11 mouse cellular contexts compared by ENCODE assay signal in the genomic region with DNA sequence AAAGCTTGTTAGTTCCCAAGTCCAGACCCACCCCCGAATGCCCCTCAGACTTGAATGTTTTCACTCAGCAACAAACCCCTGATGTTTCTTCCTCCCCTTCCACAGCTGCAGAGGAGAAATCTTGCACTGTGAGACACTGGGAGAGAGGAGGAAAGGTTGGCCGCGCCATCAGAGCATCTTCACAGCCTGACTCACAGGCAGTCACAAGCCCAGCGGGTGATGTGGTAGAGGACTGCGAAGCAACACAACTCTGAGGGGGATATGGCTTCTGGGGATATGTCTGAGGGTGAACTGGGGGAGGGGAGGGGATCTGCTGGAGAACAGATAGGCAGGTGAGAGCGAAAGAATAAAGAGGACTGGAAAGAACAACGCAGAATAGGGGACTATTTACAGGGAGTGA. TPM values are rescaled to one million over a fixed set of nuclear protein-coding genes. Genes with fewer than 3 reads are reported as not detected.
A peak's percentile ranks its signal among the peaks of the same experiment; 100 is the strongest.
DNase-seq lines count a peak whose midpoint lies in the region; ATAC-seq lines count a peak whose summit lies in the region.
"Had no signal": no experiment of that assay in that cellular context is flagged by ENCODE, and none has a peak within 500 bp of the region (broad histone marks: within the 10 kb centered on the region; RNA-seq: fewer than 3 reads in every experiment).

No protein-coding gene starts in this region.

- 18% methylated on average over 7 of the region's 7 CpGs for WGBS in intestine, embryonic 14.5 days
- whole genome bisulfite sequencing in intestine, embryonic 16.5 days: 22% methylated on average over 7 of the region's 7 CpGs
- 20% methylated on average over 7 of the region's 7 CpGs for WGBS in embryonic facial prominence, embryonic 12.5 days
- 20% methylated on average over 7 of the region's 7 CpGs for WGBS in hindbrain, embryonic 13.5 days
- WGBS in midbrain, embryonic 13.5 days: 21% methylated on average over 7 of the region's 7 CpGs

- H3K4me3 ChIP-seq in intestine, embryonic 14.5 days (ENCODE audit: low read depth, low read length): no peak overlapping the region
- no peak overlapping the region for H3K4me3 ChIP-seq in intestine, embryonic 16.5 days (ENCODE audit: low read length)
- 0 out of 2 replicates have a peak overlapping the region, but pooled peaks have one; percentile 61 for H3K4me3 ChIP-seq in embryonic facial prominence, embryonic 12.5 days
- peak overlapping the region; percentile 82 for H3K4me3 ChIP-seq in hindbrain, embryonic 13.5 days
- H3K4me3 ChIP-seq in midbrain, embryonic 13.5 days (replicated peaks): peak overlapping the region; percentile 88

- no peaks in the 10 kb centered on the region for H3K36me3 ChIP-seq in intestine, embryonic 14.5 days (ENCODE audit: control insufficient read depth, insufficient read depth, low read length)
- H3K36me3 ChIP-seq in intestine, embryonic 16.5 days (ENCODE audit: control insufficient read depth, insufficient read depth, low read length): no peaks in the 10 kb centered on the region
- H3K36me3 ChIP-seq in embryonic facial prominence, embryonic 12.5 days: no peaks in the 10 kb centered on the region
- no peaks in the 10 kb centered on the region for H3K36me3 ChIP-seq in hindbrain, embryonic 13.5 days
- H3K36me3 ChIP-seq in midbrain, embryonic 13.5 days: no peaks in the 10 kb centered on the region

- H3K9ac ChIP-seq in intestine, embryonic 14.5 days (ENCODE audit: low read length): no peak overlapping the region
- H3K9ac ChIP-seq in intestine, embryonic 16.5 days (ENCODE audit: low read depth, low read length): no peak overlapping the region
- no peak overlapping the region for H3K9ac ChIP-seq in embryonic facial prominence, embryonic 12.5 days
- peak overlapping the region; percentile 91 for H3K9ac ChIP-seq in hindbrain, embryonic 13.5 days
- H3K9ac ChIP-seq in midbrain, embryonic 13.5 days (replicated peaks): peak overlapping the region; percentile 90
- H3K9ac ChIP-seq: liver, embryonic 14.5 days had no signal

- H3K4me1 ChIP-seq in intestine, embryonic 14.5 days (replicated peaks; ENCODE audit: control insufficient read depth, insufficient read depth, low read length): peaks cover 4% of the 10 kb centered on the region
- peaks cover 11% of the 10 kb centered on the region for H3K4me1 ChIP-seq in intestine, embryonic 16.5 days (ENCODE audit: control insufficient read depth, insufficient read depth, low read length)
- peaks cover 15% of the 10 kb centered on the region for H3K4me1 ChIP-seq in embryonic facial prominence, embryonic 12.5 days
- H3K4me1 ChIP-seq in hindbrain, embryonic 13.5 days (replicated peaks): peaks cover 34% of the 10 kb centered on the region
- H3K4me1 ChIP-seq in midbrain, embryonic 13.5 days (replicated peaks): peaks cover 25% of the 10 kb centered on the region

- intact Hi-C loops in heart, postnatal 36 days (cut with DNase I): loop anchor here (5.0 kb wide), 1 partner anchor 41 kb away; no protein-coding TSS in a partner anchor

- peak overlapping the region; percentile 98; the same call in 1 of the 2 replicates for H3K4me2 ChIP-seq in intestine, embryonic 14.5 days (ENCODE audit: low read length)
- no peak overlapping the region for H3K4me2 ChIP-seq in intestine, embryonic 16.5 days (ENCODE audit: low read depth, low read length)
- H3K4me2 ChIP-seq in embryonic facial prominence, embryonic 12.5 days (replicated peaks): peak overlapping the region; percentile 98
- peak overlapping the region; percentile 89 for H3K4me2 ChIP-seq in hindbrain, embryonic 13.5 days
- peak overlapping the region; percentile 92 for H3K4me2 ChIP-seq in midbrain, embryonic 13.5 days (replicated peaks)

- ATAC-seq in intestine, embryonic 14.5 days (replicated peaks; ENCODE audit: low FRiP score, low TSS enrichment, low read depth): no peak
- no peak for ATAC-seq in intestine, embryonic 16.5 days
- no peak for ATAC-seq in embryonic facial prominence, embryonic 12.5 days (ENCODE audit: insufficient number of reproducible peaks, insufficient read depth, low FRiP score, low TSS enrichment)
- no peak for ATAC-seq in hindbrain, embryonic 13.5 days (ENCODE audit: low FRiP score)
- no peak for ATAC-seq in midbrain, embryonic 13.5 days

- no peak for DNase-seq in intestine, embryonic 14.5 days (ENCODE audit: low spot score)
- DNase-seq in embryo, embryonic 9.5 days (ENCODE audit: extremely low spot score): no peak
- no peak for DNase-seq in heart, postnatal 36 days
- DNase-seq in urinary bladder, postnatal 10 days (ENCODE audit: low spot score): no peak

- no peaks in the 10 kb centered on the region for H3K9me3 ChIP-seq in intestine, embryonic 14.5 days (ENCODE audit: control insufficient read depth, low read length)
- H3K9me3 ChIP-seq in intestine, embryonic 16.5 days (ENCODE audit: control insufficient read depth, low read length): no peaks in the 10 kb centered on the region
- H3K9me3 ChIP-seq in embryonic facial prominence, embryonic 12.5 days: no peaks in the 10 kb centered on the region
- no peaks in the 10 kb centered on the region for H3K9me3 ChIP-seq in hindbrain, embryonic 13.5 days
- no peaks in the 10 kb centered on the region for H3K9me3 ChIP-seq in midbrain, embryonic 13.5 days

- no peak overlapping the region for H3K27ac ChIP-seq in intestine, embryonic 14.5 days (ENCODE audit: low read depth)
- no peak overlapping the region for H3K27ac ChIP-seq in intestine, embryonic 16.5 days (ENCODE audit: low read length)
- H3K27ac ChIP-seq in embryonic facial prominence, embryonic 12.5 days: no peak overlapping the region
- peak overlapping the region; percentile 31 for H3K27ac ChIP-seq in hindbrain, embryonic 13.5 days
- H3K27ac ChIP-seq in midbrain, embryonic 13.5 days: peak overlapping the region; percentile 44
- H3K27ac ChIP-seq: liver, embryonic 14.5 days had no signal

- no peaks in the 10 kb centered on the region; the same call in 1 of the 2 replicates for H3K27me3 ChIP-seq in intestine, embryonic 14.5 days (replicated peaks; ENCODE audit: control insufficient read depth, insufficient read depth, low read length)
- 0 out of 2 replicates have a peak, but pooled peaks cover 3% of the 10 kb centered on the region for H3K27me3 ChIP-seq in intestine, embryonic 16.5 days (replicated peaks; ENCODE audit: control insufficient read depth, insufficient read depth, low read length)
- H3K27me3 ChIP-seq in embryonic facial prominence, embryonic 12.5 days: peaks cover 20% of the 10 kb centered on the region
- H3K27me3 ChIP-seq in hindbrain, embryonic 13.5 days: no peaks in the 10 kb centered on the region
- 0 out of 2 replicates have a peak, but pooled peaks cover 4% of the 10 kb centered on the region for H3K27me3 ChIP-seq in midbrain, embryonic 13.5 days

RNA-seq across cellular contexts. Expression of a gene that starts 1.3 kb away (rescaled TPM):
- 1.8 and 2.5 TPM in 2 replicates for polyA plus RNA-seq in intestine, embryonic 14.5 days (2014; fragmentation: Nextera tagmentation; extraction: Ambion mirVana)
- 2.0 TPM in 2 replicates for polyA plus RNA-seq in intestine, embryonic 16.5 days (2015; fragmentation: Nextera tagmentation; extraction: Ambion mirVana)
- 3.9 and 4.4 TPM in 2 replicates for polyA plus RNA-seq in embryonic facial prominence, embryonic 12.5 days (2016; fragmentation: Nextera tagmentation; extraction: Ambion mirVana)
- polyA plus RNA-seq in hindbrain, embryonic 13.5 days (2015; fragmentation: Nextera tagmentation; extraction: Ambion mirVana): 33.5 and 35.1 TPM in 2 replicates
- 28.9 and 32.3 TPM in 2 replicates for polyA plus RNA-seq in midbrain, embryonic 13.5 days (2015; fragmentation: Nextera tagmentation; extraction: Ambion mirVana)
- under 1 TPM; 0.17 to 0.38 TPM for total RNA-seq in heart, postnatal 36 days (2021)

RNA-seq across cellular contexts. Expression of a gene that starts 5.9 kb away (rescaled TPM):
- 24.9 and 25.3 TPM in 2 replicates for polyA plus RNA-seq in intestine, embryonic 14.5 days (2014; fragmentation: Nextera tagmentation; extraction: Ambion mirVana)
- polyA plus RNA-seq in intestine, embryonic 16.5 days (2015; fragmentation: Nextera tagmentation; extraction: Ambion mirVana): 17.3 and 18.0 TPM in 2 replicates
- polyA plus RNA-seq in embryonic facial prominence, embryonic 12.5 days (2016; fragmentation: Nextera tagmentation; extraction: Ambion mirVana): 51.3 and 52.6 TPM in 2 replicates
- 23.5 and 24.5 TPM in 2 replicates for polyA plus RNA-seq in hindbrain, embryonic 13.5 days (2015; fragmentation: Nextera tagmentation; extraction: Ambion mirVana)
- polyA plus RNA-seq in midbrain, embryonic 13.5 days (2015; fragmentation: Nextera tagmentation; extraction: Ambion mirVana): 24.9 and 32.9 TPM in 2 replicates
- 10 to 100 TPM; 15.8 to 19.9 TPM for total RNA-seq in heart, postnatal 36 days (2021)

RNA-seq across cellular contexts. Expression of a gene that starts 18.6 kb away (rescaled TPM):
- polyA plus RNA-seq in intestine, embryonic 14.5 days (2014; fragmentation: Nextera tagmentation; extraction: Ambion mirVana): 98.1 and 101 TPM in 2 replicates
- polyA plus RNA-seq in intestine, embryonic 16.5 days (2015; fragmentation: Nextera tagmentation; extraction: Ambion mirVana): 141 and 142 TPM in 2 replicates
- 108 and 109 TPM in 2 replicates for polyA plus RNA-seq in embryonic facial prominence, embryonic 12.5 days (2016; fragmentation: Nextera tagmentation; extraction: Ambion mirVana)
- 127 and 130 TPM in 2 replicates for polyA plus RNA-seq in hindbrain, embryonic 13.5 days (2015; fragmentation: Nextera tagmentation; extraction: Ambion mirVana)
- 110 and 116 TPM in 2 replicates for polyA plus RNA-seq in midbrain, embryonic 13.5 days (2015; fragmentation: Nextera tagmentation; extraction: Ambion mirVana)
- total RNA-seq in heart, postnatal 36 days (2021): 10 to 100 TPM; 49.8 to 49.9 TPM

RNA-seq across cellular contexts. Expression of a gene that starts 22.7 kb away (rescaled TPM):
- 13.3 and 15.8 TPM in 2 replicates for polyA plus RNA-seq in intestine, embryonic 14.5 days (2014; fragmentation: Nextera tagmentation; extraction: Ambion mirVana)
- 148 and 174 TPM in 2 replicates for polyA plus RNA-seq in intestine, embryonic 16.5 days (2015; fragmentation: Nextera tagmentation; extraction: Ambion mirVana)
- 0.27 and 1.0 TPM in 2 replicates for polyA plus RNA-seq in embryonic facial prominence, embryonic 12.5 days (2016; fragmentation: Nextera tagmentation; extraction: Ambion mirVana)
- 0.30 TPM in 1 of 2 replicates, not detected in the other for polyA plus RNA-seq in hindbrain, embryonic 13.5 days (2015; fragmentation: Nextera tagmentation; extraction: Ambion mirVana)
- 0.24 TPM in 1 of 2 replicates, not detected in the other for polyA plus RNA-seq in midbrain, embryonic 13.5 days (2015; fragmentation: Nextera tagmentation; extraction: Ambion mirVana)
- total RNA-seq in heart, postnatal 36 days (2021): not detected
- total RNA-seq: gastrocnemius, postnatal 14 days had no signal
- polyA plus RNA-seq: C2C12 had no signal

RNA-seq across cellular contexts. Expression of a gene that starts 24.3 kb away (rescaled TPM):
- polyA plus RNA-seq in intestine, embryonic 14.5 days (2014; fragmentation: Nextera tagmentation; extraction: Ambion mirVana): 27.6 and 29.3 TPM in 2 replicates
- polyA plus RNA-seq in intestine, embryonic 16.5 days (2015; fragmentation: Nextera tagmentation; extraction: Ambion mirVana): 16.7 and 20.8 TPM in 2 replicates
- polyA plus RNA-seq in embryonic facial prominence, embryonic 12.5 days (2016; fragmentation: Nextera tagmentation; extraction: Ambion mirVana): 30.9 and 37.2 TPM in 2 replicates
- polyA plus RNA-seq in hindbrain, embryonic 13.5 days (2015; fragmentation: Nextera tagmentation; extraction: Ambion mirVana): 29.9 and 30.0 TPM in 2 replicates
- polyA plus RNA-seq in midbrain, embryonic 13.5 days (2015; fragmentation: Nextera tagmentation; extraction: Ambion mirVana): 27.5 and 31.3 TPM in 2 replicates
- 1 to 10 TPM; 4.6 to 5.5 TPM for total RNA-seq in heart, postnatal 36 days (2021)

Comparison
In these comparisons a context has a peak if more than half of its experiments do, and no peak if none do; other contexts are left out.
1. H3K27ac ChIP-seq: peak in hindbrain, embryonic 13.5 days (single experiment) and midbrain, embryonic 13.5 days (single experiment); none in intestine, embryonic 14.5 days (single experiment), intestine, embryonic 16.5 days (single experiment) and embryonic facial prominence, embryonic 12.5 days (single experiment).
2. H3K4me3 ChIP-seq: peak in embryonic facial prominence, embryonic 12.5 days (single experiment), hindbrain, embryonic 13.5 days (single experiment) and midbrain, embryonic 13.5 days (single experiment); none in intestine, embryonic 14.5 days (single experiment) and intestine, embryonic 16.5 days (single experiment).
3. H3K9ac ChIP-seq: peak in hindbrain, embryonic 13.5 days (single experiment) and midbrain, embryonic 13.5 days (single experiment); none in intestine, embryonic 14.5 days (single experiment), intestine, embryonic 16.5 days (single experiment) and embryonic facial prominence, embryonic 12.5 days (single experiment).